Mouse (Mus musculus) kidney, postnatal 0 days (tissue): ENCODE measurements around the gene Otop2. TPM values are rescaled to one million over a fixed set of nuclear protein-coding genes. Genes with fewer than 3 reads are reported as not detected.
A peak's percentile ranks its signal among the peaks of the same experiment; 100 is the strongest.

Experiments used
- ATAC-seq: fragments of 200-750 bp; cut with Nextera tagmentation; replicated peaks from 2 replicates; pipeline ENCODE4 v1.8.0; 2017; ENCODE audit warnings: low read depth, moderate number of reproducible peaks, moderate TSS enrichment, moderate library complexity; ENCODE audit not compliant: low FRiP score
- DNase-seq: peaks from one replicate; pipeline ENCODE4 v3.0.0-alpha.2; 2016; ENCODE audit warnings: low spot score
- H3K27ac ChIP-seq: fragments of 300-500 bp; sonication (generic); 2 replicates; pipeline ENCODE4 v1.5.1; 2014; ENCODE audit warnings: mild to moderate bottlenecking
- H3K27me3 ChIP-seq: fragments of 300-500 bp; sonication (generic); 2 replicates; pipeline ENCODE4 v1.6.1; 2014; ENCODE audit warnings: low read length, mixed read lengths; ENCODE audit not compliant: insufficient read depth
- H3K36me3 ChIP-seq: fragments of 300-500 bp; sonication (generic); 2 replicates; pipeline ENCODE4 v1.6.1; 2014; ENCODE audit warnings: low read length, mixed read lengths; ENCODE audit not compliant: insufficient read depth
- H3K4me1 ChIP-seq: fragments of 300-500 bp; sonication (generic); replicated peaks from 2 replicates; pipeline ENCODE4 v1.6.1; 2014; ENCODE audit warnings: antibody characterized with exemption, low read length, mixed read lengths; ENCODE audit not compliant: insufficient read depth
- H3K4me2 ChIP-seq: fragments of 300-500 bp; sonication (generic); 2 replicates; pipeline ENCODE4 v1.6.1; 2014; ENCODE audit warnings: mild to moderate bottlenecking, low read length, moderate library complexity, mixed read lengths
- H3K4me3 ChIP-seq: fragments of 300-500 bp; sonication (generic); replicated peaks from 2 replicates; pipeline ENCODE4 v1.5.1; 2014; ENCODE audit warnings: low read depth, low read length
- H3K9ac ChIP-seq: fragments of 300-500 bp; sonication (generic); 2 replicates; pipeline ENCODE4 v1.6.1; 2014; ENCODE audit warnings: low read depth, low read length
- H3K9me3 ChIP-seq: fragments of 300-500 bp; sonication (generic); replicated peaks from 2 replicates; pipeline ENCODE4 v1.6.1; 2016; ENCODE audit warnings: low read length, inconsistent platforms, mixed read lengths
- CTCF ChIP-seq: IDR thresholded peaks from 2 replicates; pipeline ENCODE4 v1.5.1; 2016; ENCODE audit warnings: antibody characterized with exemption, low read depth, mild to moderate bottlenecking, moderate library complexity
- WGBS: fragments of 180-500 bp; shearing (Covaris S2); extraction: QIAGEN DNeasy Blood & Tissue Kit; methylation state at CpG from one replicate; pipeline ENCODE4 v1.1.7; 2014; 5-methylcytosine and 5-hydroxymethylcytosine counted together
- polyA plus RNA-seq: library from polyadenylated mRNA; unstranded; fragments of >200 nt; fragmentation: Nextera tagmentation; extraction: Ambion mirVana; gene quantifications from 2 replicates; pipeline ENCODE4 v1.2.1, GENCODE M21; 2015

Gene Otop2
- polyA plus RNA-seq, 1 experiment from 2014 or later = not detected

DNA sequence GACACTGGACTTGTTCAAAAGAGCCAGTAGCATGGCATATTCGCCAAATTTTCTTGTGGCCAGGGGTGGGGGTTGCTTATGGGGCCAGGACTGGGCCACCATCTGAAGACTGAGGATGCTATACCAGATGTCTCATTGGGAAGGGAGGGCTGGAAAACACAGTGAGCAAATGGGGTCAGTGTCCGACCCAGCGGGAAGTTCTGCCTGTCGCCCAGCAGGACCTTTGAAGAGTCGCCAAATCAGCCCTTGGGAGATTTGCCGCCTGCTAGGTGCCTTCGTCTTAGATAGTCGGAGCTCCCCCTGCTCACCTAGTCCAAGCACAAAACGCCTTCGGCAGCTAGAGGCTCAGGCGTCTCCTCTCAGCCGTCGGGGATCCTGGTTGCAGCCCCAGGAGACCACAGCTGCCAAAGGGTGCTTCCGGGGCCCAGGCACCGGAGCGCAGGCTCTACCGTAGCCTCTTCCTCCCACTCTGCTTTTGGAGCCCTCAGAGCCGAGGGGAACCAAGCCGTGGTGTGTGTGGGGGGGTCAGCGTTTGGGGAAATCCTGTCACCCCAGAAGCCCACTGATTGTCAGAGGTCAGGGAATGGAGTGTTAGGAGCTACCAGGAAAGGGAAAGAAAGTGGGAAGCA, 41.1 kb upstream of the Otop2 start:
- no peaks in the 10 kb centered on the region for H3K36me3 ChIP-seq

DNA sequence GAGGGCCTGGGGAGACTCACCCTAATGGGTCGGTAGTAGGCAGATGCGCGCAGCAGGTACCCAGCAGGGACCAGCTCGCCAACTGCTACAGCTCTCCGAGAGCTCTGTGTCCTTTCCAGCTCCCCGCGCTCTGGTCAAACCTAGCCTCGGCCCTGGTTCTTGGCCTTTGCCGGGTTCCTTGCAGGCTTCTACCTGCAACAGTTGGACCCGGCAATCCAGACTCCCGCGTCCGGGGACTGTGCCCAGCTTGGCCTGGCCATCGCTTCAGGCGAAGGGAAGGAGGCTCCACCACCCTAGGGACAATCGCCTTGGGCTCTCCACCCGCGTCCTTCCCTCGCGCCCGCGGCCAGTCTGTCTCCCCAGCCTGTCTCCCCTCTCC, 40.6 kb upstream of the Otop2 start:
- Histone ChIP-seq H3K36me3 (no peaks in the 10 kb centered on the region), H3K9ac (no peak overlapping the region), H3K27ac (no peak overlapping the region), H3K9me3 (no peaks in the 10 kb centered on the region), H3K4me3 (peak overlapping the region; percentile 31), H3K4me2 (peak overlapping the region; percentile 60), H3K4me1 (peaks cover 14% of the 10 kb centered on the region; the same call in 1 of the 2 replicates), H3K27me3 (peaks cover 55% of the 10 kb centered on the region)
- DNase-seq (no peak), ATAC-seq (no peak)
- WGBS = 2% methylated on average over 22 of the region's 22 CpGs
- no peak for TF ChIP-seq CTCF

More for the DNA sequence above, 41.1 kb upstream of the Otop2 start:
- TF ChIP-seq CTCF = no peak
- Histone ChIP-seq H3K4me2 (no peak overlapping the region), H3K27ac (no peak overlapping the region), H3K4me3 (0 out of 2 replicates have a peak overlapping the region, but pooled peaks have one; percentile 4), H3K9ac (no peak overlapping the region), H3K9me3 (no peaks in the 10 kb centered on the region), H3K4me1 (peaks cover 14% of the 10 kb centered on the region; the same call in 1 of the 2 replicates), H3K27me3 (peaks cover 58% of the 10 kb centered on the region)
- ATAC-seq (no peak), DNase-seq (no peak)
- 5% methylated on average over 20 of the region's 20 CpGs for WGBS

DNA sequence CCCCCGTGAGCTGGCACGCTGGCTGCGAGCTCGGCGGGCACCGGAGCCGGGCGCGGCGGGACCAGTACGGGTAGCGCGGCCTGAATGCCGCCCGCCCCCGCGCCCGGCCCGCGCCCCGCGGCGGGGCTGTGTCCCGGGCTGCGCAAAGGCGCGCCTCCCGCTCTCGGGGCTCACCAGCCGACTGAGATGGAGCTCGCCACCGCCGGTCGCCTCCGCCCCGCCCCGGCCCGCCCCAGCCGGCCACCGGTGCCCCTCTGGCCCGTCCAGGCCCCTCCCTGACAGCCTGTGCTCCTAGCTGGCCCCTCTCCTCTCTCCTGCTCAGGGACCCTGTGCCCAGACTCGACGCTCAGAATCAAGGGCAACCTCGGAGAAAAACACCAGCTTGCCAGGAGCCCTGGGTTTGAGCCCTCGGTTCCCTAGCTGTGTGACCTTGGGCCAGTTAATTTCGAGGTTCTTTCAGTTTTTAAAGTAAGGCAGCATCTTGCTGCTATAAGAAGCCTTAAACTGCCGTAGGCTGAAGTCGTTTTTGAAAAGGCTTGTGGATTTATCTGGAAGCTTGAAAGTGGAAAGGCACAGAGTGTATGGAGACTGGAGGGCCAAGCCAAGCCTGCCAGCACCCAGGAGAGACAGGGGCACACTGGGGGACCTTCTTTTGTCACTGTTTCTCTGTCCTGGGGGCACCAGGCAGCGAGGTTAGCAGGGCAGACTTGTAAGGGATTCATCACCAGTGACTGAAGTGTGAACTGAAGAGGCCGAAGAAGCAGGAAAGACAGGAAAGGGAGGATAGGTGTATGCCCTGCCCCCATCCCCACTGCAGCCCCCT, 39.7 kb upstream of the Otop2 start, which contains the start of gene Grin2c:
Grin2c (minus strand) TSS at position 183 of the 823 bp plus-strand sequence.
- no peak for ATAC-seq
- WGBS = 8% methylated on average over 49 of the region's 50 CpGs
- no peak within 1 kb of the TSS for H3K9ac ChIP-seq

DNA sequence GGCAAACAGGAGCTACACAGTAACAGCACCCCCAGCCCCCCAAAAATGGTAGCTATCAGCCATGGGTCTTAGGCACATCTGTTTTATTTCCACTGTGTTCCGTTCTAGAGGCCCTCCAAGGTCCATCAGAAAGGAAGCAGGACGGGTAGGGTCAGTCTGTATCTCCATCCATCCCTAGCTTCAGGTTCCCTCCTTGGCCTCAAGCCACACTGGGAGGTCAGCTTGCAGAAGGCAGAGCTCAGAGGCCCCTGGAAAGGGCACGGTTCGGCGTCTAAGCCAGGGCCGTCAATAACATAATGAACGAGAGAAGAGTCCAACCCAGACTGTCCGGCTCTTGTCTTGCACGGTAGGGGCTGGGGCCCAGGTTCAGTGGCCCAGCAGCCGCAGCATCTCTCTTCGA, 39.0 kb upstream of the Otop2 start:
- Histone ChIP-seq H3K36me3 (no peaks in the 10 kb centered on the region), H3K27ac (no peak overlapping the region), H3K9me3 (no peaks in the 10 kb centered on the region), H3K4me2 (no peak overlapping the region), H3K27me3 (peaks cover 51% of the 10 kb centered on the region), H3K4me1 (peaks cover 14% of the 10 kb centered on the region; the same call in 1 of the 2 replicates), H3K4me3 (no peak overlapping the region), H3K9ac (no peak overlapping the region)
- 71% methylated on average over 11 of the region's 11 CpGs for WGBS
- no peak for DNase-seq
- no peak for ATAC-seq
- no peak for TF ChIP-seq CTCF

More for the DNA sequence above, 39.7 kb upstream of the Otop2 start, which contains the start of gene Grin2c:
- H3K9me3 ChIP-seq = no peaks in the 10 kb centered on the region
- H3K27ac ChIP-seq = no peak within 1 kb of the TSS
- no peaks in the 10 kb centered on the region for H3K36me3 ChIP-seq
- H3K4me2 ChIP-seq = peak within 1 kb of the TSS; percentile 60
- H3K27me3 ChIP-seq = peaks cover 51% of the 10 kb centered on the region
- TF ChIP-seq CTCF = no peak
- no peak for DNase-seq
- H3K4me1 ChIP-seq = peaks cover 14% of the 10 kb centered on the region; the same call in 1 of the 2 replicates
- peak within 1 kb of the TSS; percentile 31 for H3K4me3 ChIP-seq

DNA sequence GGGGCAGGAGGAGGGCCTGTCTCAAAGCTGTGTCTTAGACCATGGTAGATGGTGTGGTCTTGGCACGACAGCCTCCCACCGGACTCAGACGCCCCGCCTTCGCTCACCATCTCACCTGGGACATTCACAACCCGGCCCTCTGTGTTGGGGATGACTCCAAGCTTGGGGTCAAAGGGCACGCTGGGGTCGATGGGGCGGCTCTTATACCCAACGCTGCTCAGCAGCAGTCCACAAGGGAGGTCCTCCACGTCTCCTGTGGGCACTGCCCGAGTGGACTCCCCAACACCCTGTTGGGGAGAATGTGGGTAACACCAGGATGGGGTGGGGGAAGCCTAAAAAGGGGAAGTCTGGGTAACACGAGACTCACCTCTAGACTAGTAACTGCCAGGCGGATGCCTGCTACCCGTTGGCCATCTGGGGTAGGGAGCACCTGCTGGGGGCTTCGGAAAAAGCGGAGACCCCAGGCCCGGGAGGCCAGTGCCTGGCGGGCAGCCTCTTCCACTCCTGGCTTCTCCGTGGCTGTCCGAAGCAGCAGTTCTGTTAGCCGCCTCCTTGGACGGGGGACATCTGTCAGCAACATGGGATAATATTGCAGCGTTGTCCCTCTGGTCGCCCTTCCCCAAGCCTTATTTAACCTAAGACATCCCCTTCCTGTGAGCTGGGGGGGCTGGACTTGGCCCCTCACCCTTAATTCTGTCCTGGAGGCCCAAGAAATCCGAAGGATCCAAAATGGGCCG, 37.5 kb upstream of the Otop2 start:
- H3K4me2 ChIP-seq = no peak overlapping the region
- H3K9me3 ChIP-seq = no peaks in the 10 kb centered on the region
- peaks cover 39% of the 10 kb centered on the region for H3K27me3 ChIP-seq
- H3K9ac ChIP-seq = no peak overlapping the region
- 82% methylated on average over 27 of the region's 27 CpGs for WGBS
- no peak for DNase-seq
- H3K4me1 ChIP-seq = peaks cover 14% of the 10 kb centered on the region; the same call in 1 of the 2 replicates
- no peak for TF ChIP-seq CTCF
- no peak overlapping the region for H3K4me3 ChIP-seq
- no peak overlapping the region for H3K27ac ChIP-seq
- no peak for ATAC-seq
- no peaks in the 10 kb centered on the region for H3K36me3 ChIP-seq
